Mouse (Mus musculus) hindbrain, embryonic 11.5 days (tissue): ENCODE measurements around the gene Ctnnb1. TPM values are rescaled to one million over a fixed set of nuclear protein-coding genes. Genes with fewer than 3 reads are reported as not detected.

ENCODE experiments used
- ATAC-seq: fragments of 200-750 bp; cut with Nextera tagmentation; 2 replicates; pipeline ENCODE4 v1.8.0; 2017; ENCODE audit warnings: mild to moderate bottlenecking, moderate TSS enrichment, moderate library complexity; ENCODE audit not compliant: low FRiP score
- DNase-seq: peaks from one replicate; pipeline ENCODE4 v3.0.0-alpha.2; 2015; ENCODE audit warnings: low spot score
- H3K27ac ChIP-seq: fragments of 300-500 bp; sonication (generic); 2 replicates; pipeline ENCODE4 v1.5.1; 2014; ENCODE audit warnings: mild to moderate bottlenecking, low read depth, low read length
- H3K27me3 ChIP-seq: fragments of 300-500 bp; sonication (generic); 2 replicates; pipeline ENCODE4 v1.6.1; 2014; ENCODE audit warnings: mild to moderate bottlenecking, low read length, moderate library complexity, mixed read lengths; ENCODE audit not compliant: control insufficient read depth, insufficient read depth
- H3K36me3 ChIP-seq: fragments of 300-500 bp; sonication (generic); 2 replicates; pipeline ENCODE4 v1.6.1; 2014; ENCODE audit warnings: mild to moderate bottlenecking, low read length, moderate library complexity, mixed read lengths; ENCODE audit not compliant: control insufficient read depth, insufficient read depth
- H3K4me1 ChIP-seq: fragments of 300-500 bp; sonication (generic); replicated peaks from 2 replicates; pipeline ENCODE4 v1.6.1; 2014; ENCODE audit warnings: low read length, mixed read lengths; ENCODE audit not compliant: control insufficient read depth, insufficient read depth
- H3K4me2 ChIP-seq: fragments of 300-500 bp; sonication (generic); replicated peaks from 2 replicates; pipeline ENCODE4 v1.6.1; 2014; ENCODE audit warnings: mild to moderate bottlenecking, low read depth, low read length
- H3K4me3 ChIP-seq: fragments of 300-500 bp; sonication (generic); 2 replicates; pipeline ENCODE4 v1.5.1; 2014; ENCODE audit warnings: low read depth, low read length
- H3K9ac ChIP-seq: fragments of 300-500 bp; sonication (generic); 2 replicates; pipeline ENCODE4 v1.6.1; 2014; ENCODE audit warnings: low read depth, low read length
- H3K9me3 ChIP-seq: fragments of 300-500 bp; sonication (generic); 2 replicates; pipeline ENCODE4 v1.6.1; 2016; ENCODE audit warnings: low read length; ENCODE audit not compliant: control insufficient read depth
- WGBS: fragments of 180-500 bp; shearing (Covaris S2); extraction: QIAGEN DNeasy Blood & Tissue Kit; methylation state at CpG from one replicate; pipeline ENCODE4 v1.1.7; 2014; 5-methylcytosine and 5-hydroxymethylcytosine counted together
- polyA plus RNA-seq: library from polyadenylated mRNA; unstranded; fragments of >200 nt; fragmentation: Nextera tagmentation; extraction: Ambion mirVana; gene quantifications from 2 replicates; pipeline ENCODE4 v1.2.1, GENCODE M21; 2014

Gene Ctnnb1
- polyA plus RNA-seq, 1 experiment from 2014 or later, result 804 TPM

DNA sequence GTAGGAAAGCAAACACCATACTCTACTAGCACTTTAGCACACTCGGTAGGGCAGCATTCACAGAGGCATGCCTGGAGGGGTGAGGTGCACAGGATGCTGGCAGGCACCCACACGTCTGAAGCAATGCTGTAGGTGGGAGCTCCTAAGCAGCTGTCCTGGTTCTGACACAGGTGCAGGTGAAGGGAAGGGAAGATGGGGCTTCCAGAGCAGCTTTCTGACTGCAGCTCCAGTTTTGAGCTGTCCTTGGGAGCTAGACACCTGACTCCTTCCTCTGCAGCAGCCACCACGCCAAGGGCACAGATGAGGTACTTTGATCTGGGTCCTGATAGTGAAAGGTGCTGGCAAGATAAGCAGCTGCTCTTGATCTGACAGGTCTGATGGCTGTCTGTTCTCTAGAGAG is 32.5 kb downstream of the Ctnnb1 start:
- Histone ChIP-seq H3K9ac (no peak overlapping the region), H3K36me3 (peaks cover 38% of the 10 kb centered on the region), H3K27ac (no peak overlapping the region), H3K9me3 (no peaks in the 10 kb centered on the region), H3K4me2 (no peak overlapping the region), H3K27me3 (no peaks in the 10 kb centered on the region), H3K4me3 (no peak overlapping the region), H3K4me1 (no peaks in the 10 kb centered on the region)
- no peak for ATAC-seq
- 86% methylated on average over 3 of the region's 3 CpGs for WGBS
- no peak for DNase-seq

DNA sequence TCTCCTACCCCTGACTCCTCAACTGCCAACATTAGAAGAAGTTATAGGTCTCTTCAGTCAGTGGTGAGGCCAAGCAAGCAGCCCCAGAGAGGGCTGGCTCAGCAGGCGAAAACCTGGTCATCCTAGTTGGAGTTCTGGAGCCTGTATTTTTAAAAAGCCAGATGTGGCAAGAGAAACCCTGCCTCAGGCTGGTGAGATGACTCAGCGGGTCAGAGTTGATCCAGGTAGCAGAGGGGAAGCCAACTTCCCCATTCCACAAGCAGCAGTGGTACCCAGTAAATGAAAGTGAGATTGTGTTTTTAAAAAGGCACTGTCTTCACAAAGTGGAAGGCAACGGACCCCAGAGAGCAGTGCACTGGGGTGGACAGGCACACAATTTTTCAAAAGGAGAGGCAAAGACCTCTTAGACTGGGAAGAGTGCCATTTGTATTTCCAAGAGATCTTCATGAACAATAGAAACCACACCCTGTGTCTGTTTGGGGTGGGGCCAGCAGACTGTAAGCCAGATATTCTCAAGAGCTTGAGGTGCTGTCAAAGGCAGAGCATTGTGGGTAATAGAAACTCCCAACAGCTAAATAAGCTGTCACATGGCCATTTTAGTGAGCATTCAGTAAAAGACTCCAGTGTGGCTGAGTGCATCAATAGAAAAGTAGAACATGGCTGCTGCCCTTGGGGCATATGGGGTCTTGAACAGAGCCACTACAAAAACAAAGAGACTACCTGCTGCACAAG is 33.1 kb downstream of the Ctnnb1 start:
- Histone ChIP-seq H3K4me3 (no peak overlapping the region), H3K4me1 (no peaks in the 10 kb centered on the region), H3K27me3 (no peaks in the 10 kb centered on the region), H3K36me3 (peaks cover 41% of the 10 kb centered on the region), H3K27ac (no peak overlapping the region), H3K9me3 (no peaks in the 10 kb centered on the region), H3K9ac (no peak overlapping the region), H3K4me2 (no peak overlapping the region)
- WGBS, result 87% methylated on average over 3 of the region's 3 CpGs
- ATAC-seq (no peak), DNase-seq (peak; percentile 19)

DNA sequence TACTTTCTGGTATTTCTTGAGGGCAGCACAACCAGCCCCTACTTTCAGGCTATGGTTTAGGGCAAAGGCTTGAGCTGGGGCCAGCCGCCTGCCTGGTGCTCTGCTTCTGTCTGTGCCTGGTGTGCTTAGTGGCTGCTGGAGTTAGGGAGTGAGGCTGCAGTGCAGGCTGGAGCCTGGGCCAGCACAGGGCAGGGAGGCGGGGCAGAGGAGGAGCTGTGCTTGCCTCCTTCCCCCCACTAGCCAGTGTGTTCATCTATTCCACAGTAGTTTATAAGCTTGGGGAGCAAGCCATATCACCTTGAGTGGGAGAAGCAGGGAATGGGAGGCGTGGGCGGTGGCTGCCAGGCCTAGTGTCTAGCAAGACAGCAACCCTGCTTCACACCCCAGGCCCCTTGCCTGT is 34.1 kb downstream of the Ctnnb1 start:
- no peak for DNase-seq
- no peak overlapping the region for H3K9ac ChIP-seq
- WGBS, result 95% methylated on average over 4 of the region's 4 CpGs
- no peak overlapping the region for H3K27ac ChIP-seq
- H3K27me3 ChIP-seq, result no peaks in the 10 kb centered on the region
- ATAC-seq, result no peak
- H3K36me3 ChIP-seq, result peaks cover 40% of the 10 kb centered on the region
- no peaks in the 10 kb centered on the region for H3K9me3 ChIP-seq
- no peak overlapping the region for H3K4me3 ChIP-seq
- H3K4me2 ChIP-seq, result no peak overlapping the region
- no peaks in the 10 kb centered on the region for H3K4me1 ChIP-seq

DNA sequence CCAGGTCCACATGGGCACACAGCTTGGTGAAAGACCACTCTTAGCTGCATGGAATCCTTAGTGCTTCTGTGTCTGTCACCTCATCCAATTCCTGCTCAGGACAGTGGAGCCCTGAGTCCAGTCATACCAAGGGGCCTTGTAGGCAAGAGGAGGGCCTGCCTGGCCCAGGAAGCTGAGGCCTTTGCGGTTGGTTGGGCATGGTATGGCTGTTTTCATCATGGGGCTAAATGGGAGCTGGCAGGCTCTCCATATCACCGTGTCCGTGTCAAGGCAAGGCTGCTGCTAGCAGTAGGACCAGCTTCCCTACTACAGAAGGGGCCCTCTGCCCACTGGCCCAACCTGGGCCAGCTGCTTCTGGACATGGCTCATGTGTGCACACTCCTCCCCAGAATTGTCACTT is 34.7 kb downstream of the Ctnnb1 start:
- Histone ChIP-seq H3K4me2 (no peak overlapping the region), H3K9ac (no peak overlapping the region), H3K4me3 (no peak overlapping the region), H3K4me1 (no peaks in the 10 kb centered on the region), H3K9me3 (no peaks in the 10 kb centered on the region), H3K27me3 (no peaks in the 10 kb centered on the region), H3K27ac (no peak overlapping the region), H3K36me3 (peaks cover 37% of the 10 kb centered on the region)
- DNase-seq, result no peak
- 93% methylated on average over 3 of the region's 3 CpGs for WGBS
- no peak for ATAC-seq

DNA sequence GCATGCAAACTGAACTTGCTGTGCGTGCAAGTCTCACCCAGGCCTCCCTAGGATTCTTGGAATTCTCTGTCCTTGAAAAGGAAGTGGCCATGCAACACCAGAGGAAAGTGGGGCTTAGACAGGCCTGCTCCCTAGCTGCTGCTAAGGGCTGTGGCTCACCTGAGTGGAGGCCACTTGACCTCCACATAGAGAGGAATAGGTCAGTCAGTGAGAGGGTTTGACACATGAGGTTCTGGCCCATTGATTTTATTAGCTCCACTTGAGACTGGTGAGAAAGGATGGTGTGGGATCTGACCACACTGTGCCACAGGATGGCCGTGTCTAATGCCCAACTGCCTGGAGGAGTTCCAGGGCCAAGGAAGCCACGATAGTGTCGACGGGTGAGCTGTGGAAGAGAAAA is 35.2 kb downstream of the Ctnnb1 start:
- Histone ChIP-seq H3K4me3 (no peak overlapping the region), H3K4me1 (no peaks in the 10 kb centered on the region), H3K27ac (no peak overlapping the region), H3K9me3 (no peaks in the 10 kb centered on the region), H3K36me3 (peaks cover 40% of the 10 kb centered on the region), H3K27me3 (no peaks in the 10 kb centered on the region), H3K4me2 (no peak overlapping the region), H3K9ac (no peak overlapping the region)
- ATAC-seq (no peak), DNase-seq (no peak)
- 90% methylated on average over 5 of the region's 5 CpGs for WGBS

DNA sequence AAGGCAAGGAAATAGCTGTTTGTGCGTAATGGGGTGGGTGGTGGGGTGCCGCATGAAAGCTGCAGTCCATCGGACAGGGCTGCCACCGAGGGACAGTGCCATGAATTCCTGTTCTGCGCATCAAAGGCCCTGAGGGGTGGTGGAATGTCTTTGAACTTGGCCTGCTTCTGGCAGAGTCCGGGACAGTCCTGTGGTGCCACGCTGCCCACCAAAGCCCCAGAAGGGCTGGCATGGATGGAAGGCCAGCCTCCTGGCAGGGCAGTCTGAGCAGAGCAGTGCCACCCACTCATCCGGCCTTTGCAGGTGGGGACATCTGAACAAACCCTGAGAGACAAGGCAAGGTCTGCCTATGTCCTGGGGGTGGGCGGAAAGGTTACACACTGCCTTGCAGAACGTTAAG is 36.0 kb downstream of the Ctnnb1 start:
- 90% methylated on average over 10 of the region's 10 CpGs for WGBS
- no peaks in the 10 kb centered on the region for H3K4me1 ChIP-seq
- ATAC-seq (no peak), DNase-seq (no peak)
- H3K9ac ChIP-seq, result no peak overlapping the region
- H3K27me3 ChIP-seq, result no peaks in the 10 kb centered on the region
- no peak overlapping the region for H3K4me2 ChIP-seq
- H3K36me3 ChIP-seq, result peaks cover 39% of the 10 kb centered on the region
- no peak overlapping the region for H3K4me3 ChIP-seq
- H3K27ac ChIP-seq, result no peak overlapping the region
- H3K9me3 ChIP-seq, result no peaks in the 10 kb centered on the region

DNA sequence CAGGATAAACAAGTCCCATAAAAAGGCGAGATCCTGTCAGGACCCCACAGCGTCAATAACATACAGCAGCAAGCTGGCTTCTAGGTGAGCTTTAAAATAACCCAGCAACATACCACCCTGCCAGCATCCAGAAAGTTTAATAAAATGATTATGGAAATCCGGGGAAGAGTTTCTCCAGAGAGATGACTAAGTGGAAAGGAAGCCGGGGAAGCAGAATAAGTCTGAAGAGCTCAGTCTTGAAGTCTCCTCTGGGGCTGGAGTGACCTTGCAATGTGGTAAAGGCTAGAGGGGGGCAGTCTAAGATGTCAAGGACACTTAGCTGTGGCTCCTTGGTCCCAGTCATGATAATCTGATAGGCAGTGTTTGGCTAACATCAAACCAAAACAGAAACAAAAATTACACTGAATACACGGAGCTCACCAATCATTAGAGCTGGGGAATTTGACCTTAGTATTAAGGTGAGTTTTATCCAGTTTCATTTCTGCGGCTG is 44.1 kb downstream of the Ctnnb1 start:
- ATAC-seq (no peak), DNase-seq (no peak)
- Histone ChIP-seq H3K9me3 (no peaks in the 10 kb centered on the region), H3K4me2 (no peak overlapping the region), H3K4me3 (no peak overlapping the region), H3K36me3 (peaks cover 11% of the 10 kb centered on the region), H3K9ac (no peak overlapping the region), H3K27me3 (no peaks in the 10 kb centered on the region), H3K27ac (no peak overlapping the region), H3K4me1 (no peaks in the 10 kb centered on the region)
- WGBS, result 85% methylated on average over 6 of the region's 6 CpGs

DNA sequence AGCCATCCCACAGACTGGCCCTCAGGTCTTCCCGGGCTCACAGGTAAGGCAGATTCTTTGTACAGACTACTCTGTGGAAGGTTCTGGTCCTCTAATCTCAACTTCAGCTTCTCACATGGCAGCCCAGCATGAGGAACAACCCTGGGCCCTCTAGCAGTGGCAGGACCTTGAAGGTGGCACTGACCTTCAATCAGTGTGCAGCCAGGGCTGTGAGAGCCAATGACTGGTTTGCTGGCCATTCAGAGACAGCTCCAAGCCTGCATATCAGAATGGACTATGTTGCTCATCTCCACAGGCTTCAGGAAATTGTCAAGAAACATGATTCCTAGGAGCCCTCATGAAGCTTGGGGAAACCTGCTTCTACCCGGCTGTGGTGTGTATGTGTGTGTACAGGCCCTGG is 45.2 kb downstream of the Ctnnb1 start:
- Histone ChIP-seq H3K4me3 (no peak overlapping the region), H3K27ac (no peak overlapping the region), H3K4me2 (no peak overlapping the region), H3K4me1 (no peaks in the 10 kb centered on the region), H3K27me3 (no peaks in the 10 kb centered on the region), H3K9me3 (no peaks in the 10 kb centered on the region), H3K36me3 (0 out of 2 replicates have a peak, but pooled peaks cover 3% of the 10 kb centered on the region), H3K9ac (no peak overlapping the region)
- DNase-seq (no peak), ATAC-seq (no peak)
- WGBS, result 85% methylated on average over 2 of the region's 2 CpGs

DNA sequence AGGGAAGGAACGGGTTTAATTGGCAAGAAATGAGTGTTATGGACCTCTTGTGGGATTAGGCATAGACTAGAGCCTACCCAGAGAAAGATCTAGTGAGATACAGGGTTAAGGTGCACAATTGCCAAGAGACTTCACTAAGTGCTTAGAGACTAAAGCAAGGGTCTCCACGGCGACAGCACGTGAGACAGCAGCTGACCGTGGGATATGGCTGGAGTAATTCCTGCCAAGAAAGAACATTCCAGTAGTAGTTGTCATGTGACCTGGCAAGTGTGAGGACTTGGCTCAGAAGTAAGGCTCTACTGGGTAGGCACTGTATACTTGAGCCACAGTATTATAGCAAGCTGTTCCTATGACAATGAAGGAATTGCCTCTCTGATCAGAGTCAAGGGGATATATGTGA is 47.1 kb downstream of the Ctnnb1 start:
- 83% methylated on average over 5 of the region's 5 CpGs for WGBS
- ATAC-seq, result no peak
- H3K36me3 ChIP-seq, result no peaks in the 10 kb centered on the region
- H3K27ac ChIP-seq, result no peak overlapping the region
- DNase-seq, result no peak
- H3K9ac ChIP-seq, result no peak overlapping the region
- H3K27me3 ChIP-seq, result no peaks in the 10 kb centered on the region
- H3K4me3 ChIP-seq, result no peak overlapping the region
- H3K4me2 ChIP-seq, result no peak overlapping the region
- no peaks in the 10 kb centered on the region for H3K9me3 ChIP-seq
- no peaks in the 10 kb centered on the region for H3K4me1 ChIP-seq
